Mouse (Mus musculus) ovary, postnatal 14 days (tissue): ENCODE measurements at regions not wholly inside any gene's neighbourhood (a gene's known extent, or its start where the extent isn't known, plus 50 kb on each side); places are given as distances from the start of the nearest gene placed in this dataset.

Source experiments
- DNase-seq: peaks from one replicate; pipeline ENCODE4 v3.0.0; 2022; ENCODE audit warnings: low spot score

DNA sequence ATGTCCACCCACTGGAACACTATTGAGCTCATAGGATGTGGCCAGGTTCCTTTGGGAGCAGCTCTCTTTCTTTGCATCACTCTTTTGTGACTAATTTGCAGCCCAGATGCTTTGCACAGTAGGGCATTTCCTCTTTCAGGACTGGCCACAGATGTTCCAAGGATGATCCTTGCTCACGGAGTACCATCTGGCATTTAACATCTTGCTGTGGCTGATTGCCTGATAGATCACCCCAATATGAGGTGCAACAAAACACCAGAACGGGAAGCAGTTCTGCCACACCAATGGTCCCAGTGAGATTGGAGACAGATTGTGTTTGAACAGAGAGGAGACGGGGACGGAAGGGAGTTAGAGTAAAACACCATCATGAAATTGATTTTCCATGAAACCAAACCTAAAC lies 423.0 kb downstream of the Rwdd3 start:
- no peak for DNase-seq

DNA sequence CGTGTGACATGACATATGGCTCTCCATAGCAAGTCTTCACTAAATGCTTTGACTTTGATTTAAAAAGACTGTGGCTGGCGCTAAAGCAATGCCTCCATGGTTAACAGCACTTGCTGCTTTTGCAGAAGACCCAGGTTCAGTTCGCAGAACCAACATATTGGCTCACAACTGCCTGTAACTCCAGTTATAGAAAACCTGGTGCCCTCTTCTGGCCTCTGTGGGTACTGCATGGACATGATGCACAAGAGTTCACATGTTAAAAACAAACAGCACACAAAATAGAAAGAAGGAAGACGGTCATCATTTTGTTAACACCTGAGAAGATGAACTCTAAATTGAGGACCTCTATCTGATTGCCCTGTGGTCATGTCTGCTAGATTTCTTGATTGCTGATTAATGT lies 423.8 kb downstream of the Rwdd3 start:
- DNase-seq = no peak

DNA sequence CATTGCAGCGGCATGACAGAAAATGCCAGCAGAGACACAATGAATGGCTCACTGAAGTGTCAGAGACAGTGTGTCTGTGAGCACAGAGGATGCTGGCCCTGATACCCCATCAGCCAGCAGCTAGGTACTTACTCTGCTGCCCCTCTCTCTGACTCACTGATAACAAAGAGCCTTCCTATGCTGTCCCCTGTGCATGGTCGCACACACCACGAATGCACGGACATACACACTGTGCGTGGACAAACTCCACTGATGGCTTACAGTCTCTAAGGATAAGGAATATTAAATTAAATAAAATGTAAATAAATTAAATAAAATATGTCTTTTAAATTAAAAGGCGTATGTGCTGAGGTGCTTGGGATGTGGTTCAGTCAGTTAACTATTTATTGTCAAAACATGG lies 438.2 kb downstream of the Rwdd3 start:
- no peak for DNase-seq

DNA sequence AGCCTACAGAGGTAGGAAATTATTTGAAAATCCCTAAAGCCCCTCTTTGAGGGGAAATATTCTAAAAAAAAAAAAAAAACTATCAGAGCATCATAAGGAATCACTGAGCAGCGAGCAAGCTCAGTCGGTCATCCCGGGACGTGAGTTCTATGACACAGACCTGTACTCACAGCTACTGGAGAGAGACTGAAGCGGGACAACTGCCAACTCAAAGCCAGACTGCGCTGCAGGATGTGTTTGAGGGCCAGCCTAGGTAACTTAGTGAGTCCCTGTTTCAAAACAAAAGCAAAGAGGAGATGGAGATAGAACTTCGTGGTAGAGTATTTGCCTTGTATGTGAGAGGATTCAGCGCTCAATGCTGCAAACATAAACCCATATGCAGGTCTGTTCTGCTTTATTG lies 439.1 kb downstream of the Rwdd3 start:
- no peak for DNase-seq

DNA sequence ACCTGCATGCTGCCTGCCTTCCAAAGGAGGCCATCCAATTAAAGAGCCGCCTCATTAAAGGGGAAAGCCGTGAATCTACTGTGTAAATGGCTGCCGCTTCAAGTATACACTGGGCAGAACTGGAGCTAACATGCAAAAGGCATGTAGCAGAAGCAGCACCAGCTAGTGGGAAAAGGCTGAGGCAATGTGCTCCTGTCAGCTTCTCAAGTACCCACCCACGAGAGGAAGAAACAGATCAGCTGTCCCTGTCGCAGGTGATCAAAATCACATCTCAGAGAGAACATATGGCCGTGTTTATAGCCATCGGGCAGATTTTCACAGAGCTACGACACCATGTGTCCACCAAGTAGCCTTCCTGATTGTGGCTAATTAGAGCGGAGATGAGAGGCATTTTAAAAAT lies 440.2 kb downstream of the Rwdd3 start:
- no peak for DNase-seq

DNA sequence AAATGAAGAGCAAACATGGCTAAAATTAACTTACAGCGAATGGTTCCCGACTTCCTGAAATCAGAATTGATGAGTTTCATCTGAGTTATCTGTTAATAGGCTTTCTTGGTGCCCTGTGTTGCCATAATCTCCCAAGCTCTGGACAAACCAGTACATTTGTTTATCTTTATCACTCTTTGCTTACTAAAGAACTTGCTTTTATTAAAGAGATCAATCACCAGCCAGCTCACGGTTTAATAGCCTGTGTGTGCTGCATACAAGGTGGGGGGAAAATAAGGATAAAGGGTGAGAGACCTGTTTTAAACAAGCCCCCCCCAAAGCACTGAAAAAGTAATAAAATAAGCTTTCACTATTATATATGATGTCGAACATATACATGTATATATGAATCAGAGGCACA lies 441.3 kb downstream of the Rwdd3 start:
- DNase-seq = no peak

DNA sequence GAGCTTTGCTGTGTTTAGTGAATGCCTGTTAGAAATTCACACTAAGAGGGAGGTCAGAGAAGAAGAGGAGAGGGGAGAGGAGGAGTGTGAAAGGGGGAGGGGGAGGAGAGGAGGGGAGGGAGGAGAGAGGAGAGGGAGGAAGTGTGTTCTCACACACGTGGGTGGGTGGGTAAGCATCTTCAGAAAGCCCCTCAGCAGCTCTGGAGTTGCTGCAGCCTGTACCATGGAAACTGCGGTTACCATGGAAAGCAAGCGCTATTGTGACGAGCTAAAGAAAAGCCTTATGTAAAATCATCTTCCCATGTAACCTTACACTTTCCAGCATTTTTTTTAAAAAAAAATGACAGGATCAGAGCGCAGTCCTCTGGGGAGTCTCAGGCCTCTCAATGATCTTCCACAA lies 441.8 kb downstream of the Rwdd3 start:
- no peak for DNase-seq

DNA sequence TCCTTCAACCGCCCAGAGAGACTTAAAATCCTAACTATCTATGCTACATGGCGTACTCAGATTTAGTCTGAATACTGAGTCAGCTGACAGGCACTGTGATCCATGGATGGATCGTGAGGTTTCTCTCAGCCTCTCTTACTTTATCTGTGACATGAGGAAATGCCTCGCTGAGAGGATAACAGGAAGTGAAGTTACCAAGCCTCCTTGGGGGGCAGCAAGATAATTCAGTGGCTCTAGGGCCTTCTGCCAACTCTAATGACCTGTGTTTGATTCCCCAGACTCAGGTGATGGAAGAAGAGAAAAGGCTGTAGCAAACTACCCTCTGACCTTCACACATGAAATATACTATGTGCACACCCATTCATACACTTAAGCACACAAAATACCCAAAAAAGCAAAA lies 486.3 kb downstream of the Rwdd3 start:
- DNase-seq = no peak

DNA sequence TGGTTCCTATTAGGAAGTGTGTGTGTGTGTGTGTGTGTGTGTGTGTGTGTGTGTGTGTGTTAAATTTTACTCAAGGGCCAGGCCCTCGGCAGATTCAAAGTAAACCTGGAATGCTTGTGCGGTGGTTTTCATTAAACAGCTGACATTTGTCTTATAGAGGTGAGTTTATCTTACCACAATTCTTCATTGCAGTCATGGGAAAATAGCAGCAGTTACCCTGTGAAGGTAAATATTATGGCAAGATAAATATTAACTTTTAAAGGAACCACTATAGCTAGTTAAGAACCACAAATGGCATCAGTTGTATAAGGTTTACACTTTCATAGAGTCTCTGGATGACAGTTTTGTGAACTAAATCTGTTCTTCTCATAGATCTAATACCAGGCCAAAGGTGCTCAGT lies 495.6 kb downstream of the Rwdd3 start:
- no peak for DNase-seq

DNA sequence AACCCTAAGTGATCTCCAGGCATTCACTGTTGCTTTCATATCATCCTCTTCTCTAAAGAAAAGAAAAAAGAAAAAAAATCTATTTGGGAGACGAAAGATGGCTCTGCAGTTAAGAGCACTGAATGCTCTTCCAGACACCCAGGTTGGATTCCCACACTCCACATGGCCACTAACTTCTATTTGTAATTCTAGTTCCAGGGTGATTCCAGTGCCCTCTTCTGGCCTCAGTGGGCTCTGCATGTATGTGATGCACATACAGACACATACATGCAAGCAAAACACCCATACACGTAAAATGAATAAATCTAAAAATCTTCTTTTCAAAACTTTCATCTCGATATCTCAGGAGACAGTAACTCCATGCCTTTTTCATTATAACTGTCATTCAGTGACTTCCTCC lies 502.8 kb downstream of the Rwdd3 start:
- no peak for DNase-seq

DNA sequence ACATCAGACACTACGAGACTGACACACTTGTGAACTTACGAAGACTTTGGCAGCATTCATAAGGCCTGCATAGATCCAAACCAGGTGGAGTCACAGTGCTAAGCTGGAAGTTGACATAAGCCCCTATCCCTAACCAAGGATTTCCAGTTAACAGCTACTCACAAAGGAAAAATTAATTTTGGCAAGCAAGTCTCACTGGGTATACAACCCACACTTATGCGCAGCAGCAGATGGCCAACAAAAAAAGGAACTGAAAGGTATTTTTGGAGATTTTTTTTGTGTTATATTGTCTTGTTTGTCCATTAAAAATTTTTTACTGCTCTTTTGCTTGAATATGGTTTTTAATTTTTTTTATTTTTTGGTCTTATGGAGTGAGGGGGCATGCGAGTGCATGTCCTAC lies 509.0 kb downstream of the Rwdd3 start:
- DNase-seq = no peak

DNA sequence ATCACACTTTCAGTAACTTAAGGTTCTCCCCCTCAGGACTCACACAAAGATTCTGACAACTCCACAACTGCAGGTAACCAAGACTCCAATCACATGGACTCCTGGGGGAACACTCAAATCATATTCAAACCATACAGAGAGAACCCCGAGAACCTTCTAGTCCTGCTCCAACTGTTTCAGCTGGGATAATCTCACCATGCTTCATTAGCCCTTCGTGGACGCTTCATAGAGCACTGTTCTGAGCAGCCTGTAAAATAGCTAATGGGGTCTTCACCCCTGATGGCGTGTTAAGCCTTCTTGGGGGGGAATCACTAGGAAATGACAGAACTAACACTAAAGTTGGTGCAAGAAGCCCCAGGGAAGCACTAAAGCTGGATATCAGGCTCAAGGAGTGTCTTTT lies 510.7 kb downstream of the Rwdd3 start:
- no peak for DNase-seq

DNA sequence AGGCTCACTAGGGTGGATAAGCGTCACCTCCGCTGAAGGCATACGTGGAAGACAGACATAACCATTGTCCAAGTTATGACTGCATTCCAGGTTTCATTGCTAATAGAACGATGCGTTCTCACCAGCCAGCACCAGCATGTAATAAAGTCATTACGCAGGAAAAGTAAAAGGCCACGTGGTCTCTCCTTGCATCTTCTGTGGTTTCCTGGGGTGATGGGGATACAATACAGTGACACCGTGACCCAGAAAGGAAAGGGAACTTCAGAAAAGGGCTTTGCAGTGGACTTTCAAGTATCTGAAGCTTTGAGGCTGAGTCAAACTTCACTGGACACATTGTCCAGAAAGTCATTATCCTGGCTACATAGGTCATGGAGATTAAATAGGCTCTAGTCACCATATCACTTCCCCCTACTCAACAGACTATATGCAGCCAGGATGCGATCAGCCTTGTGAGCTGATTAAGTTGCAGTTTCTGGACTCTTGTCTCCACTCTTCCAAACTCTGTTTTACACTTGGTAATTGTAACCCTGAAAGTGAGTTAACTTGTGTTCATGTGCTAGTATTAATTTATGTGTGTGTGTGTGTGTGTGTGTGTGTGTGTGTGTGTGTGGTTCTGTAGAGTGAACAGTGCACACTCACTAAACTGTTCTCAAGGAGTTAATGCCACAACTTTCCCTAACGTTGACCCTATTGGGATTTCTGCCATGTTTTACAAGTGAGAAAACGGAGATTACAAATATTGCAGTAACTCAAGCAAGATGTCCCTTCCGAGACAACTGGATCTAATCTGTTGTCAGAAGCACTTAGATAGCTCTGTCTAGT lies 522.2 kb downstream of the Rwdd3 start:
- DNase-seq = no peak

DNA sequence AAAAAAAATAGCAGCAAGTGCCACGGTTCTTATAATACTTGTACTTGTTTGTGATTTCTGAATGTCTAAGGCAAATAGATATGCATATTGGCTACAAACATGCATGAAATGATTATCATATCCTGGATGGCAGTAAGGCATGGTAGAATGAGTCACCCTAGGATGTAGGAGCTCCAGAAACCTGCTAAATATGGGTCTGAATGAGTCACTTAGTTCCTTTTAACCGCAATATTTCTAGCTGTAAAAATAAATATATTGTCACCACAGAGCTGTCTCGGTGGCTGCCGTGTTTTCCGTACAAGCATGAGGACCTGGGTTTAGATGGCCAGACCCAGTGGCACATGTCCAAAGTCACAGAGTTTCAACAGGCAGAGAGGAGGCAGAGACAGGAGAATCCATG lies 523.1 kb downstream of the Rwdd3 start:
- no peak for DNase-seq

DNA sequence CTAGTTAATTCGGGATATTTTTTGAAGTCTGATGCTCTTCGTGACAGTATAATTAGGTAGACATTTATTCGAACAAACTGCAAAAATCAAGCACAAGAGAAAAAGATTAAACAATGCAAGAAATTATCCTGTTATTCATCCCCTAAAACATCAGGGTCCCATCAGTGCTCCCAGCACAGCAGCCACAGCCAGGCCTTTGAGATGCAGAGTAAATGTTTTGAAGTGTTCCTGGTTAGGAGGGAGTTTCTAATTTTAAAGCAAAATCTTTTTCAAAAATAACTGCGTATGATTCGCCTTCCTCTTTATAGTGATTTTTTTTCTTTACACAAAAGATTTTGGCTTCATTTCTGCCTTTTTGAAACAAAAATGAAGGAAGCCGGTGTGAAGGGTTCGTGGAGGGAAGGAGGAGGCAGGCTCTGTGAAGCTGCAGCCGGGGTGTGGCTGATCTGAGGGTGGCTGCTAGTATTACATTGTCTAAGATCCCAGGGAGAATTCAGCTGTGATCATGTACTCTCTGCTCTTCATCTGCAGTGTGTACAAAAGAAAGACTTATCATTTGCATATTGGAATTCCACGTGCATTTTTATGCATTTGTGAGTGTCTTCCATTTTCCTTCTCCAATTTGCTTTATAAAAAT lies 534.7 kb downstream of the Rwdd3 start:
- no peak for DNase-seq

DNA sequence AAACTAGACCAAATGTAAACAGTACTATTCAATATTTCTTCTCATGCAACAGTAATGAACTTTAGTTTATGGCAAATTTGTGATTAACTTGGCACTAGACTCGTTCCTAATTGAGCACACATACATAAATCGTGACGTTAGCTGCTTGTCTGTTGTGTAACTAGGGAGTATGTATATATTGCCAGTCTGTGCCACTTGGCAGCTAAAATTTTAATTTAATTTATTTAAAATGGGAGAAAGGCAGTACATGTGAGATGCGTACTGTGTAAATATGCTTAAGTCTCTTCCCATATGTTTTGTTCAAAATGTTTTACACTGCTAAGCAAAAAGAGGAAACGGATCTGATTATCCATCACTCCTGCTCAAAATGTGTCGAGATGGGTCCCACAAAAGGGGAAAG lies 553.1 kb downstream of the Rwdd3 start:
- DNase-seq = no peak

DNA sequence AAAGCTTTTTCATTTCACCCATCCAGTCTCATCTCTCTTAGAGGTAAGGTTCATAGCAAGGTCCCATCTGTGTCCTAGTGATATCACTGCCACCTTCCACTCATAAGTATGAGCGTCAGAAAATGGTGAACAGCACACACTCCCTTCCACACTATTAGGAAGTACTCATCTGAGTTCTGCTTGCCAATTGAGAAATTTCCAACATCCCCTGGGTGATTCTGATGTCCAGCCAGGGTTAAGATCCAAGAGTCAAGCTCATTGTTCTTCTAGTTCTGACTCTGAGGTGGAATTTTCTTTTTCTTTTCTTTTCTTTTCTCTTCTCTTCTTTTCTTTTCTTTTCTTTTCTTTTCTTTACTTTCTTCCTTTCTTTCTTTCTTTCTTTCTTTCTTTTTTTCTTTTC lies 577.3 kb downstream of the Rwdd3 start:
- no peak for DNase-seq

DNA sequence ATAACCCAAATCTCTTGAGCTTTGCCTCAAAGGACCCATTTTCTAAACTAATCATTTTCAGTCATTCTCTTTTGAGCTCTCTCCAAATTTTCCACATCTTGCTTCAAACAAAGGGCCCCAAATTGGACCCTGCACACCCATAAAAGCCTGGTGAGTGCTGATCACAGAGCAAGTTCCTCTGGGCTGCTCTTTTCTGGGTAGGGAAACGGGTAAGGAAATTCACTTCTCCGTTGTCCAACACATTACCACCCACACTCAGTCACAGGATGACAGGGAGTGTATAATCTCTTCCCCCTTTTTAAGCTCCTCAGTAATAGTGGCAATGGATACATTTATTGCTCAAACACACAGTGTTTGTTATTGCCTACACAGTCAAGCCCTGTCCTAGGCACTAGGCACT lies 580.3 kb downstream of the Rwdd3 start:
- no peak for DNase-seq

DNA sequence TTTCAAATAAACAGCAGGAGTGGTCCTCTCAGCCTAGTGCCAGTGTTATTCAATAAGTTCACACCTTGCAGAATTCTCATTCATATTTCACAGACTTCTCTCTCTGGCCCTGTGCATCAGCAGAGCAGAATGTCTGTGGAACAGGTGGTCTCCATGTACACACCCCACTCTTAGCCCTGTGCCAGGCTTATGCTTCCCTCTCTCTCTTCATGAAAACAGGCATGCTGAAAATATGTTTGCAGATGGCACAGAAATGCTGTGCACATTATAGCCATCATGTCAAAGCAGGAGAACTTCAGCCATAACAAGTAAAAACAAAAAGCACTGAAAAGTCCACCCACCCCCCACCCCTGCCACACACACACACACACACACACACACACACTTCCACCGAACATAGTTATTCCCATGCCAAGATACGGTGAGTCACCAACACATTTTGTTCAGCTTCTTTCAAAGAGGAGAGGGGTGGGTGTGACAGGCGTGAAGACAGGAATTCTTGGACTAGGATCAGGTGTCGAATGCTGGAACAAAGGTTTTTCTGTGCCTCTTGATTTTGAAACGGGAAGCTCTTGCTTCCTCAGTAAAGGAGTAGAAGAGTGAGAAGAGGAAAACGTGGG lies 600.6 kb downstream of the Rwdd3 start:
- DNase-seq = no peak

DNA sequence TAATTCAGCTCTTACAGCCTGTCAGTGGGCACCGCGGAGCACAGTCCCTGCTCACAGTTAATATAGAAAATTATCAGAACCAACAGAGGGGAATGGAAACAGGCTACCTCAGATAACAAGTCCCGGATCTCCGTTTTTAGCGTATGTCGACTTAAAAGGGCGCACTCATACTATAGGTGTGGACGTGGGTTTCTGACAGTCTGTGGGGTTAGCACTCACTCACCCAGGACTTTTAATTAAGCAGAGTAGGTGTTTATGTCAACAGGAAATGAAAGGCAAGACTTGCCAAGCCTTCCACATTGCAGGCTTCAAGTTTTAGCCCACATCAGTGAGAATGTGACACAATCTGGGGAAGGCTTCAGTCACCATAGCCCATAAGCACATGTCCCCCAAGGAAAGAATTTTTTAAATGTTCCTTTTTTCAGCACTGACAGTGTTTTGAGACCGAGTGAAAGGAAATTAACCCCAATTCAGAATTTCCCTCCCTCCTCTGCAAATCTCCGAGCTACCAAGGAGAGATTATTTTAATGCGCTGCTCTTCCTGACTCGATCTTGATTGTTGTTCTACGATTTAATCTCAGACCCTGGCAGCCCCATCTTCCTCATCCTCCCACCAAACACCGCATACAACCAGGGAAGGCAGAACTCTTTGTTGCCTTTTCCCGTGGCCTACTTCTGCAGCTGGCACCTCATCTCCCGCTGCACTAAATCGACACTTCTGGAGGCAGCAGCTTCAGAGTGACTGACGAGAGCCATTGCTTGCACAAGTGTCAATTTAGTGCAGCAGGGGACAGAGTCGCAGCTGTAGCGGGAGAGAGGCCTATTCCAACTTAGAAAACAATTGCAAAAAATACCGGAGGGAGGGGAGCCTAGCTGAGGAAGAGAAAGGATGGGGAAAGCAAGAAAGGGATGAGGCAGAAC lies 629.7 kb downstream of the Rwdd3 start:
- no peak for DNase-seq

DNA sequence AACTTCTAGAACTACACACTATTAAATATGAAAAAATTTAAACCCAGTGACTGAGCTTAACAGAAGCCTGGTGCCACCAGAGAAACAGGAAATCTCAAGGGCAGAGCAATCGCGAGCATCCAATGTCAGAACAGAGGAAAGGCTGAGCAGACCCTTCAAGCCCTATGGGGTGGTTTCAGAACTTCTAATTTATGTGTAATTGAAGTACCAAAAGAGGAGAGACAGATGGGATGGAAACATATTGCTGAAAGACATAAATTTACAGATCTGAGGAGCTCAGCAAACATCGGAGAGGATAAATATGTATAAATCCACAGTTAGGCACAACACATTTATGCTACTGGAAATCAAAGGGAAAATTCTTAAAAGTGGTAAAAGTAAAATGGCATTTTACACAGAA lies 637.6 kb downstream of the Rwdd3 start:
- DNase-seq = no peak

DNA sequence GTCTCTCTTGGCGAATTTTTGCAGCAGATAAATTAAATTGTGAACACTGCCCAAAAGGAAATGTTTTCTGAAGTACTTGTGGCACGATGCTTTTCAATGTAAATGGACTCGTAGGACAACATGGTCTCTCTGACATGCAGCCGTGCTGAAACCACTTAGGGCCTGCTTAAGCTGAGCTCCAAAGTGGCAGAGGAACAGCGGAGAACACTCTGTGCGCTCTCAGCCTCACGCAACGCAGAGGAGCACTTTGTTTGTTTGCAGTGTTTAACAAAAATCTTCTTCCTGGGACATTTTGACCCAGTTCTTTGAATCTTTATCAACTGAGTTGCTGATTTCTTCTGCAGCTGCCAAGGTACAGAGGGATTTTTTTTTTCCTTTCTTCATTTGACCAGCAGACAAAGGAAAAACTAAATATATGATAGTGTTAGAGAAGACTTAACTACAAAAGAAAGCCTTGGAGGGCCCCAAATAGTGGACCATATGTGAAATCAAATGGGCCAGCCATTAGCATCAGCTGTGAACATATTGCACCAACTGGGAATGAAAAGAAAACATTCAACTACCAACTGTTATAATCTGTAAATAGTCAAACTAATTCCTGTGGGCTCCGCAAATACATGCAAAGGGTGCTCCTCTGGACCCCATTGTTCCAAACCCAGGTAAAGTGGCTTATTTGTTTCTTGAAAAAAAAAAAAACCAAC lies 639.5 kb downstream of the Rwdd3 start:
- no peak for DNase-seq
